Mouse (Mus musculus) kidney, adult 2 months (tissue): ENCODE results near the gene Arhgef28.

ENCODE experiments used
- CTCF ChIP-seq: fragments of 200-500 bp; conservative IDR thresholded peaks from 2 replicates; pipeline ENCODE4 v1.5.1; 2011; ENCODE audit warnings: low read depth, mild to moderate bottlenecking, control low read depth, low read length, moderate library complexity, mixed read lengths; ENCODE audit not compliant: insufficient read depth, insufficient read length
- POLR2A ChIP-seq: fragments of 200-500 bp; IDR thresholded peaks from one replicate; pipeline ENCODE4 v1.6.1; 2011; ENCODE audit warnings: low read depth, low read length, control low read depth

DNA sequence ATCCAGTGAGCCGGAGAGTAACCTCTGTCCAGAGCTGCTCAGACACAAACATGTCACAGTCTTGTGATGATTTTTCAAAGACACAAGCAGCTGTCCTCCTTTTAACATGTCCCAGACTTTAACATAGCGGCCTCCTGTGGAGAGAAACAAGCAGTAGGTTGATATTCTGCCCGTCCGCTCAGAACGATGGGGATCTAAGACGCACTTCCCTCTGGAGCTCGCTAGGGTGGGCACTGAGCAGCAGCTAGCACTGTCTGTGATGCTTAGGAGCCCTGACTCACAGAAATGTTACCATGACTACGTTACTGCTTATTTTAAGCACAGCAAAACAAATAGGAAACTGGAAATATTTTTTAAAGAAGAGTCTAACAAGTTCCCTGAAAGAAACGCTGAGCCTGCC lies 48.7 kb upstream of the Arhgef28 start:
- TF ChIP-seq POLR2A: no peak
- no peak for TF ChIP-seq CTCF
